Mouse (Mus musculus) common myeloid progenitor, adult 5-6 weeks (primary cell): ENCODE results near the gene Edrf1. TPM values are rescaled to one million over a fixed set of nuclear protein-coding genes. Genes with fewer than 3 reads are reported as not detected.

Source experiments
- ATAC-seq: replicated peaks from 2 replicates; pipeline ENCODE4 v1.8.0; 2016; ENCODE audit warnings: low read depth, mild to moderate bottlenecking, moderate TSS enrichment, inconsistent platforms; ENCODE audit not compliant: poor library complexity, severe bottlenecking
- total RNA-seq: library from RNA; stranded (forward); fragments of 200-1000, 187-1606 nt; gene quantifications from 2 replicates; pipeline ENCODE4 v1.2.3, GENCODE M21; 2017

The Edrf1 gene
- total RNA-seq, 1 experiment from 2014 or later: 31.3 TPM

DNA sequence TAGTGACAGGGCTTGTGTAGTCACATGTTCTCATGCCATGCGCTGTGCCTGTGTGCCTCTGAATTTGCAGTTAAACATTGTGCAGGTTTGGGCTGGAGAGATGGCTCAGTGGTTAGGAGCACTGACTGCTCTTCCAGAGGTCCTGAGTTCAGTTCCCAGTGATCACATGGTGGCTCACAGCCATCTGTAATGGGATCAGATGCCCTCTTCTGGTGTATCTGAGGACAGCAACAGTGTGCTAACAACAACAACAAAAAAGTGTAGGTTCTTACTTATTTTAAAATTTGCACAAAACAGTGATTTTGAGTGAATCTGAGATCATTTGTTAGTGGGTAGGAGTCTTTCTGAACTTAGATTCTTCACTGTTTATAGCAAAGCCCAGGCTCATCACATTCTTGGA, 81.2 kb downstream of the Edrf1 start:
- ATAC-seq: no peak

DNA sequence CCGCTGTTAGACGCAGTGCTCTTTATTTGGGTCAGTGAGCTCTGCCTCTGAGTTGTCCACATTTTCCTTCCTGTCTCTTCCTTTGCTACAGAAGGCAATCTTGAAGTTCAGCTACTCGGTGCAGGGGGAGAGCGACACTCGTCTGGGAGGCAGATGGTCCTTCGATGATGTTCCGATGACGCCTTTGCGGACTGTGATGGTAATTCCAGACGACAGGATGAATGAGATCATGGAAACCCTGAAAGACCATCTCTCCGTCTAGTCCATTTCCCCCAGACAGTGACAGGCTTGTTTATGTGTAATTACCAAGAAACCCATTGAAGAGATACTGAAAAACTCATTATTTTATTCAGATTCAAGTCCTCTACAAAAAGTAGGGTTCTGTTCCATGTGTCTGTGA, 83.3 kb downstream of the Edrf1 start:
- ATAC-seq: no peak

Other genes with a start within 250 kb of the Edrf1 start
- not detected in 2 replicates for gene Tex36, start 35.4 kb upstream of the Edrf1 start, total RNA-seq
- gene Mmp21, start 42.5 kb downstream of the Edrf1 start, total RNA-seq: not detected in 2 replicates
- 130 and 142 TPM in 2 replicates for gene Bccip, start 71.8 kb downstream of the Edrf1 start, total RNA-seq
- gene Uros, start 72.5 kb downstream of the Edrf1 start, total RNA-seq: 21.7 and 37.6 TPM in 2 replicates
- gene Fank1, start 139.3 kb downstream of the Edrf1 start, total RNA-seq: 1.6 TPM in 1 of 2 replicates, not detected in the other
- gene Dhx32, start 145.2 kb downstream of the Edrf1 start, total RNA-seq: 24.6 and 31.0 TPM in 2 replicates